Mouse (Mus musculus): ENCODE measurements around the gene Lrpap1. TPM values are rescaled to one million over a fixed set of nuclear protein-coding genes. Genes with fewer than 3 reads are reported as not detected.

The Lrpap1 gene
- polyA plus RNA-seq, 1 experiment from 2014 or later, result 101 TPM

GRCm38 (mm10) chr5:35042431-35043109 lies 63.0 kb downstream of the Lrpap1 start:
- H3K4me1 ChIP-seq (ENCODE audit: control insufficient read depth, insufficient read depth, low read length), result no peaks in the 10 kb centered on the region
- WGBS, result 79% methylated on average over 10 of the region's 10 CpGs
- DNase-seq (ENCODE audit: low spot score) (no peak), ATAC-seq (ENCODE audit: insufficient read depth, low FRiP score, low TSS enrichment) (no peak)
- no peaks in the 10 kb centered on the region for H3K36me3 ChIP-seq (ENCODE audit: control insufficient read depth, insufficient read depth, low read length)
- H3K27me3 ChIP-seq (ENCODE audit: control insufficient read depth, insufficient read depth, low read length), result no peaks in the 10 kb centered on the region
- no peak overlapping the region for H3K4me3 ChIP-seq (ENCODE audit: low read depth, low read length)
- H3K4me2 ChIP-seq (ENCODE audit: low read depth), result no peak overlapping the region
- H3K9me3 ChIP-seq (ENCODE audit: control insufficient read depth, low read length), result no peaks in the 10 kb centered on the region
- no peak overlapping the region for H3K27ac ChIP-seq (ENCODE audit: low read depth, low read length)
- no peak overlapping the region for H3K9ac ChIP-seq (ENCODE audit: low read length)

Other genes starting within 250 kb of the Lrpap1 start
- 1.9 and 2.9 TPM in 2 replicates for gene Msantd1, start 197.8 kb downstream of the Lrpap1 start, polyA plus RNA-seq (2014; fragmentation: Nextera tagmentation; extraction: Ambion mirVana)
- gene Rgs12, start 156.3 kb downstream of the Lrpap1 start, polyA plus RNA-seq (2014; fragmentation: Nextera tagmentation; extraction: Ambion mirVana), result 39.5 and 40.3 TPM in 2 replicates
- 0.25 and 0.30 TPM in 2 replicates for gene Hgfac, start 64.3 kb downstream of the Lrpap1 start, polyA plus RNA-seq (2014; fragmentation: Nextera tagmentation; extraction: Ambion mirVana)
- gene Dok7, start 49.0 kb downstream of the Lrpap1 start, polyA plus RNA-seq (2014; fragmentation: Nextera tagmentation; extraction: Ambion mirVana), result 0.37 and 1.1 TPM in 2 replicates
- gene Adra2c, start 172.6 kb upstream of the Lrpap1 start, polyA plus RNA-seq (2014; fragmentation: Nextera tagmentation; extraction: Ambion mirVana), result 0.22 and 0.28 TPM in 2 replicates